Mouse (Mus musculus): ENCODE results near the gene Kifc1.

Gene Kifc1

DNA sequence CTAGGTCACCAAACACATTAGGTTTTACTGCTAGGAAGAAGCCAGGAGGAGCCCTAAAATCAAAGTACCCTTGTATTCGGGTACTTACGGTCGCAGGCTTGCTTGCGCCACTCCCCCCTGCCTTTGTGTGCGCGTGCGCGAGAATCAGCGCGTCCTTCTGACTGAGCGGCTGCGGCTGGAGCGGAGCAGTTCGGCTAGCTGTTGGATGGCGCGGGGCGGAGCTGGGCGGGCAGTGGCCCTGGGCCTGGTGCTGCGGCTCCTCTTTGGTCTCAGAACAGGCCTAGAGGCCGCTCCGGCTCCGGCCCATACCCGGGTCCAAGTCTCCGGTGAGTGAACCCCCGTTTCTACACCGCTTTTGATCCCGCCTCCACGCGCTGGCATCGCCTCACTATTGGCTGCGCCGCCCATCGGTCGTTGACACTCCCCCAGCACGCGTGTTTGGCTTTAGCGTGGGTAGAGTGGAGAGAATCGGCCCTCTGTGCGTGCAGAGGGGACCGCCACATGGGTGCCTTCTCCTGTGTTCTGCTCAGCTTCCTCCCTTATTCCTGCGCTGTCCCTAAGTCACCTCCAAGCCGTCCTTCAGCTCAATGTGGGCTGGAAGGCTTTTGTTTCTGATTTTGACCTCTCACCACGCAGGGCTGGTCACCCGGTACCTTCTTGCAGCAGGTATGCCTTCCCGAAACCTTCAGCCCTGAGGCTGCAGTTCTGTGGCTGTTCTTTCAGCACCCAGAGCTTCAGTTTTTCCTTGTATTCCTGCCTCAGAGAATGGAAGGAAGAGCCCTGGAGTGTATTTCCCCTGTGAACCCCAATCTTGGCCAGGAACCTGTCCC lies 47.3 kb downstream of the Kifc1 start, which contains the start of gene Cd320:
Gene Cd320 (plus strand): TSS at position 126 of the 830 bp plus-strand sequence.
- peak; percentile 94 to 96 for DNase-seq

DNA sequence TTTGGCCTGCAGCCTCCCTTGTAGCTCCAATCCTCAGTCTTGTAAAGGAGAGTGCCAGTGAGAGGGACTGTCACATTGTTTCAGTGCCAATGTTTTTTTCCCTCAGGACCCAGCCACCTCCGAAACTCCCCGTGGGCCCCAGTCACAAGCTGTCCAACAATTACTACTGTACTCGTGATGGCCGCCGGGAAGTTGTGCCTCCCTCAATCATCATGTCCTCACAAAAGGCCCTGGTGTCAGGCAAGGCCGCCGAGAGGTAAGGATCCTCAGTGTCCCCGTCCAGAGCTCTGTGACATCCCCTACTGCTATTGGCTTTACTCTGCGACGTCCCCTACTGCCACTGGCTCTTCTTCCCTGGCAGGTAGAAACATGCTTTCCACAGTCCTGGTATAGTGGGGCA lies 60.9 kb downstream of the Kifc1 start:
- no peak for DNase-seq

DNA sequence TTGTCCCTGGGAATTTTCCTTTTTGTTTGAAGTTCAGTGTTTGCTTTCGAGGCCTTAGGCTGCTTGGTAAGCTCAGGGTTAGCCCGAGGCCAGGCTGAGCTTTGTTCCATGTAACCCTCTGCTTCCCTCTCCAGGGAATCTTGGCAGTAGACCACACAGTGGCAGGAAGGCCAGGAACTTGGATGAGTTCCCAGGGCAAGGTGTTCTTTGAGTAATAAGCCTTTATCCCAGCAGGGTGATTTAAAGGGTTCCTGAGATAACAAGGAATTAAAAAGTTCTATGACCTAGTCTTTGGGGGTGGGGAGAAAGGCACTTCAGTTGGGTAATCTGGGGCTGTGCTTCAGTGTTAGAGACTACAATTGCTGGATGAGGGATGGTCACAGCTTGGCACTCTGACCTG lies 61.6 kb downstream of the Kifc1 start:
- peak; percentile 47 to 49 for DNase-seq

DNA sequence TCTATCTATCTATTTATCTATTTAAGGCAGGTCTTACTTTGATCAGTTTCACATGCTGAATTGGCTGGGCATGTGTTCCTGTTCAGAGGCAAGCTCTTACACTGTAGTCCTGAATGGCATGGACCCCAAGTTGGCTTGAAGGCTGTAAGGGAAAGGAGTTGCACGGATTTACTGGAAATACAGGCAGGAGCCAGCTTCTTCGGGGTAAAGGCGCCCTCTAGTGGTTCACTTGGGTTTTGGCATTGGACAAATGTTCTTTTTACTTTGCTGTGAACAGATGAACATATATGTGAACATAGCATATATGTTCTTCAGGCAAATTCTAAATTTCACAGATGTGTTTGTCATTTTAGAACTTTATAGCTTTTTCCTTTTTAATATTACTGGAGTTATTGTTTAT lies 63.6 kb downstream of the Kifc1 start:
- peak; percentile 84 to 89 for DNase-seq

Measured in cerebellum, postnatal 10 days (tissue).